Mouse (Mus musculus): Measurements from ENCODE around the gene Cc2d2a. TPM values are rescaled to one million over a fixed set of nuclear protein-coding genes. Genes with fewer than 3 reads are reported as not detected.

Cc2d2a gene
- polyA plus RNA-seq, 1 experiment from 2014 or later = 2.8 TPM

GRCm38 (mm10) chr5:43748039-43748438 is 85.9 kb downstream of the Cc2d2a start:
- Histone ChIP-seq H3K9ac (ENCODE audit: low read depth, low read length) (no peak overlapping the region), H3K4me1 (replicated peaks; ENCODE audit: control insufficient read depth, insufficient read depth, low read length) (no peaks in the 10 kb centered on the region), H3K4me2 (replicated peaks; ENCODE audit: low read depth) (no peak overlapping the region), H3K27me3 (replicated peaks; ENCODE audit: control insufficient read depth, insufficient read depth, low read length) (no peaks in the 10 kb centered on the region), H3K4me3 (ENCODE audit: low read depth, low read length) (no peak overlapping the region), H3K36me3 (ENCODE audit: control insufficient read depth, insufficient read depth) (peaks cover 27% of the 10 kb centered on the region), H3K9me3 (ENCODE audit: control insufficient read depth) (no peaks in the 10 kb centered on the region), H3K27ac (ENCODE audit: low read depth, low read length) (no peak overlapping the region)
- WGBS = 71% methylated on average over 4 of the region's 4 CpGs
- ATAC-seq = no peak
- TF ChIP-seq CTCF (IDR thresholded peaks at IDR 0.05; ENCODE audit: low read depth) = no peak

DNA sequence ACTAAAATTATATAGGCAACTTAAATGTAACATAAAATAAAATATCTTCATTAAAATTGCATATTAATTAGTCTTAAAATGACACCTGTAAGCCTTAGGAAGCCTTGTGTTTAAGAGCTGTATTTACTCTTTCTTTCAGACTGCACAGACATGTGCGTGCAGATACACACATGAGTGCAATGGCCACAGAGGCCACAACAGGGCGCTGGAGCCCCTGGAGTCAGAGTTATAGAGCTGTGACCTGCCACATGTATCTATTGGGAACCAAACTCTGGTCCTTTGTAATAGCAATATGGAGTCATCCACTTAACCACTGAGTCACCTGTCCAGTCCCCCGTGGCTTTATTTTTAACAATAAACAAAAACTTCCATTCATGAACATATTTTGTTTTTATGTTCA is 86.9 kb downstream of the Cc2d2a start:
- ATAC-seq = no peak
- peaks cover 29% of the 10 kb centered on the region for H3K36me3 ChIP-seq (ENCODE audit: control insufficient read depth, insufficient read depth)
- no peaks in the 10 kb centered on the region for H3K27me3 ChIP-seq (replicated peaks; ENCODE audit: control insufficient read depth, insufficient read depth, low read length)
- WGBS = 81% methylated on average over 3 of the region's 3 CpGs
- H3K4me2 ChIP-seq (replicated peaks; ENCODE audit: low read depth) = no peak overlapping the region
- no peaks in the 10 kb centered on the region for H3K9me3 ChIP-seq (ENCODE audit: control insufficient read depth)
- H3K27ac ChIP-seq (ENCODE audit: low read depth, low read length) = no peak overlapping the region
- no peaks in the 10 kb centered on the region for H3K4me1 ChIP-seq (replicated peaks; ENCODE audit: control insufficient read depth, insufficient read depth, low read length)
- H3K4me3 ChIP-seq (ENCODE audit: low read depth, low read length) = no peak overlapping the region
- peak; percentile 44; the same call in 1 of the 2 replicates for TF ChIP-seq CTCF (IDR thresholded peaks at IDR 0.05; ENCODE audit: low read depth)
- no peak overlapping the region for H3K9ac ChIP-seq (ENCODE audit: low read depth, low read length)

DNA sequence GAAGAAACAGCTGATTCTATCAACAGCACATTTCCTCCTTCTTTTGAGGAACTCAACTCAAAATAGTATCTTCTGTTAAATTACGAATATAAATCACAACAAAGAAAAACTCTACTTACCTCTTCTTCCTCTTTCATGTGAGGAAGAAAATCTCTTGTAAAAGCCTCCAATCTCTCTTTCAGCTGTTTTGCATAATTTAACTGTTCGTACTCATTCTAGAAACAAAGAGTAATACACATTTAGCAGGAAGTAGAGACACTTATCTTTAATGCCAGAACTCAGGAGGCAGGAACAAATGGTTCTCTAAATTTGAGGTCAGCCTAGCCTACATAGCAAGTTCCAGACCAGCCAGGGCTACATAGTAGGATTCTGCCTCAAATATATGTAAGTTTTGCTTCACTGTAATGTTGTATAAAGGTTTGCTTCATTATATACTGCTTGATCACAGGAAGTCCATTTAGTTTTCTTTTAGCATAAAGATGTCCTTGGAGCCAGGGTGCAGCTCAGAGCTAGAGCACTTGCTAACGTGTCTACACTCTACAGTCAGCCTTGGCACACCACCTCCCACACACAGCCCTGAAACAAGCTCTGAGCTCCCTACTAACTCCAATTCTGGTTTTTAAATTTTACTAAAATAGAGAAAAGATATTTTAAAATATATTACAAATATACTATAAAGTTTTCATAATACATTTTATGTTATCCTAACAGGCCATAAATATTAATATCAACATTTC is 108.6 kb downstream of the Cc2d2a start:
- WGBS = 76% methylated on average over 3 of the region's 3 CpGs
- no peak for TF ChIP-seq CTCF (IDR thresholded peaks at IDR 0.05; ENCODE audit: low read depth)
- H3K9me3 ChIP-seq (ENCODE audit: control insufficient read depth) = no peaks in the 10 kb centered on the region
- H3K27me3 ChIP-seq (replicated peaks; ENCODE audit: control insufficient read depth, insufficient read depth, low read length) = no peaks in the 10 kb centered on the region
- H3K4me1 ChIP-seq (replicated peaks; ENCODE audit: control insufficient read depth, insufficient read depth, low read length) = no peaks in the 10 kb centered on the region
- no peak for ATAC-seq
- no peak overlapping the region for H3K4me3 ChIP-seq (ENCODE audit: low read depth, low read length)
- no peak overlapping the region for H3K4me2 ChIP-seq (replicated peaks; ENCODE audit: low read depth)
- no peak overlapping the region for H3K9ac ChIP-seq (ENCODE audit: low read depth, low read length)
- H3K27ac ChIP-seq (ENCODE audit: low read depth, low read length) = no peak overlapping the region
- H3K36me3 ChIP-seq (ENCODE audit: control insufficient read depth, insufficient read depth) = peaks cover 28% of the 10 kb centered on the region

DNA sequence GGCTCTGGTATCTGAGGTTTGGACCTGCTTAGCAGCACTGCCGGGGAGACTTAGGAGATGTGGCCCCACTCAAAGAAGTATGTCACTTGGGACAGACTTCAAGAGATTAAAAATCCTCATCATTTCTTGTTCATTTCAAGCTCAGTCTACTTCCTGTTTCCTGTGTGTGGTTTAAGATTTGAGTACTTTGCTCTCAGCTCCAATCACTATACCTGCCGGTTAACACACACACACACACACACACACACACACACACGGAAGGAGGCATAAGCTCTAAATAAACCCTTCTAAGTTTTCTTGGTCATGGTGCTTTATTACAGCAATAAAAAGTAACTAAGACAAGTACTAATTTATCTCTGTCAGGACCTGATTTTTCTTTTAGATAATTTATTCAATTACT is 109.4 kb downstream of the Cc2d2a start:
- Histone ChIP-seq H3K9ac (ENCODE audit: low read depth, low read length) (no peak overlapping the region), H3K4me1 (replicated peaks; ENCODE audit: control insufficient read depth, insufficient read depth, low read length) (no peaks in the 10 kb centered on the region; the same call in 1 of the 2 replicates), H3K4me2 (replicated peaks; ENCODE audit: low read depth) (no peak overlapping the region), H3K36me3 (ENCODE audit: control insufficient read depth, insufficient read depth) (peaks cover 22% of the 10 kb centered on the region), H3K4me3 (ENCODE audit: low read depth, low read length) (no peak overlapping the region), H3K9me3 (ENCODE audit: control insufficient read depth) (no peaks in the 10 kb centered on the region), H3K27ac (ENCODE audit: low read depth, low read length) (no peak overlapping the region), H3K27me3 (replicated peaks; ENCODE audit: control insufficient read depth, insufficient read depth, low read length) (no peaks in the 10 kb centered on the region)
- ATAC-seq = peak; percentile 60; the same call in 1 of the 2 replicates
- no peak for TF ChIP-seq CTCF (IDR thresholded peaks at IDR 0.05; ENCODE audit: low read depth)
- 41% methylated on average over 3 of the region's 3 CpGs for WGBS

DNA sequence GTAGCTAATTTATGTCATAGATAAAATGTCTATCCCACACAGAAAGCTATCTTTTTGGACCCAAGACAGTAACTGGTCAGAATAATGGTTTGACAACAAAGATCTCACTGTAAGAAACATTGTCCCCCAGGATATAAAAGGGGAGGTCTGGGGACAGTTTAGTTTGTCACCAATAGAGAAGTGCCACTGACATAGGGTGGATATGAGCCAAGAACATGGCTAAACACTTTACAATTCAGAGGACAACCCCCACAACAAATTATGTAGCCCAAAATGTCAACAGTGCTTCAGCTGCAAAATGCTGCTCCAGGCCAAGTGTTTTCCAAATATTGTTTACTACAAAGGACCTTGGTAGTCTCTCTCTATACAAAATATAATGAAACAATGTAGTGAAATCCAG is 114.3 kb downstream of the Cc2d2a start:
- H3K27ac ChIP-seq (ENCODE audit: low read depth, low read length) = no peak overlapping the region
- H3K9me3 ChIP-seq (ENCODE audit: control insufficient read depth) = no peaks in the 10 kb centered on the region
- H3K4me1 ChIP-seq (replicated peaks; ENCODE audit: control insufficient read depth, insufficient read depth, low read length) = no peaks in the 10 kb centered on the region; the same call in 1 of the 2 replicates
- no peak for TF ChIP-seq CTCF (IDR thresholded peaks at IDR 0.05; ENCODE audit: low read depth)
- H3K36me3 ChIP-seq (ENCODE audit: control insufficient read depth, insufficient read depth) = no peaks in the 10 kb centered on the region
- no peak overlapping the region for H3K9ac ChIP-seq (ENCODE audit: low read depth, low read length)
- H3K27me3 ChIP-seq (replicated peaks; ENCODE audit: control insufficient read depth, insufficient read depth, low read length) = no peaks in the 10 kb centered on the region
- H3K4me2 ChIP-seq (replicated peaks; ENCODE audit: low read depth) = no peak overlapping the region
- no peak for ATAC-seq
- H3K4me3 ChIP-seq (ENCODE audit: low read depth, low read length) = no peak overlapping the region

GRCm38 (mm10) chr5:43776993-43777392 is 114.8 kb downstream of the Cc2d2a start:
- Histone ChIP-seq H3K36me3 (ENCODE audit: control insufficient read depth, insufficient read depth) (no peaks in the 10 kb centered on the region), H3K9me3 (ENCODE audit: control insufficient read depth) (no peaks in the 10 kb centered on the region), H3K27ac (ENCODE audit: low read depth, low read length) (no peak overlapping the region), H3K4me1 (replicated peaks; ENCODE audit: control insufficient read depth, insufficient read depth, low read length) (no peaks in the 10 kb centered on the region; the same call in 1 of the 2 replicates), H3K4me3 (ENCODE audit: low read depth, low read length) (no peak overlapping the region), H3K4me2 (replicated peaks; ENCODE audit: low read depth) (no peak overlapping the region), H3K9ac (ENCODE audit: low read depth, low read length) (no peak overlapping the region), H3K27me3 (replicated peaks; ENCODE audit: control insufficient read depth, insufficient read depth, low read length) (no peaks in the 10 kb centered on the region)
- no peak for TF ChIP-seq CTCF (IDR thresholded peaks at IDR 0.05; ENCODE audit: low read depth)
- no peak for ATAC-seq
- 50% methylated on average over 1 of the region's 1 CpGs for WGBS
